Mouse (Mus musculus) heart, adult 2 months (tissue): Measurements from ENCODE around the gene Rela. TPM values are rescaled to one million over a fixed set of nuclear protein-coding genes. Genes with fewer than 3 reads are reported as not detected.
A peak's percentile ranks its signal among the peaks of the same experiment; 100 is the strongest.

Experiments used
- DNase-seq, 2 experiments: peaks; one replicate each; pipeline ENCODE4 v3.0.0; 2021
- H3K27ac ChIP-seq: fragments of 200-600 bp; 2 replicates; pipeline ENCODE4 v1.8.1; 2022
- H3K27me3 ChIP-seq: fragments of 200-500 bp; 2 replicates; pipeline ENCODE4 v1.6.1; 2012; ENCODE audit warnings: mild to moderate bottlenecking, low read length, inconsistent platforms, mixed read lengths; ENCODE audit not compliant: control insufficient read depth, insufficient read depth
- H3K36me3 ChIP-seq: fragments of 200-500 bp; 2 replicates; pipeline ENCODE4 v1.6.1; 2012; ENCODE audit warnings: low read length, inconsistent platforms; ENCODE audit not compliant: control insufficient read depth, insufficient read depth
- H3K4me1 ChIP-seq: fragments of 200-500 bp; 2 replicates; pipeline ENCODE4 v1.6.1; 2011; ENCODE audit warnings: low read length; ENCODE audit not compliant: control insufficient read depth, insufficient read depth
- H3K4me3 ChIP-seq: fragments of 200-600 bp; 2 replicates; pipeline ENCODE4 v1.8.1; 2022
- H3K79me2 ChIP-seq: fragments of 200-500 bp; replicated peaks from 2 replicates; pipeline ENCODE4 v1.6.1; 2012; ENCODE audit warnings: mild to moderate bottlenecking, inconsistent platforms, low read length, moderate library complexity, mixed read lengths; ENCODE audit not compliant: control insufficient read depth, insufficient read depth
- H3K9ac ChIP-seq: fragments of 200-500 bp; 2 replicates; pipeline ENCODE4 v1.6.1; 2012; ENCODE audit warnings: low read depth, mild to moderate bottlenecking, control low read depth, inconsistent platforms, low read length, mixed read lengths
- CTCF ChIP-seq: fragments of 200-600 bp; IDR thresholded peaks from 2 replicates; pipeline ENCODE4 v1.8.1; 2022; ENCODE audit warnings: antibody characterized with exemption, mild to moderate bottlenecking, moderate library complexity
- EP300 ChIP-seq: fragments of 200-500 bp; IDR thresholded peaks from 2 replicates; pipeline ENCODE4 v1.6.1; 2011; ENCODE audit warnings: low read depth, low read length, control low read depth; ENCODE audit not compliant: insufficient read depth
- POLR2A ChIP-seq: fragments of 200-500 bp; IDR thresholded peaks from 2 replicates; pipeline ENCODE4 v1.6.1; 2011; ENCODE audit warnings: mild to moderate bottlenecking, low read depth, low read length, control low read depth; ENCODE audit not compliant: insufficient read depth
- WGBS: fragments of 180-500 bp; shearing (Covaris S2); methylation state at CpG from one replicate; pipeline ENCODE4 v1.1.7; 2018; 5-methylcytosine and 5-hydroxymethylcytosine counted together
- intact Hi-C: fragments of 180-260 bp; cut with DNase I; formaldehyde crosslinking; loops from one replicate; pipeline ENCODE4 v1.15.1; 2025
- polyA plus RNA-seq: library from polyadenylated mRNA; depleted of rRNA; stranded (reverse); fragments of >200 nt; gene quantifications from 2 replicates; pipeline ENCODE4 v1.2.3, GENCODE M21; 2012
- total RNA-seq, 2 experiments: library from RNA; stranded (reverse); gene quantifications; 2 replicates each; pipeline ENCODE4 v1.2.3; 2021

The Rela gene
- total and polyA plus RNA-seq, 3 experiments, result 26.8 to 57.2 (median 32.5) TPM

- peak; percentile 93 to 99 for DNase-seq
- Histone ChIP-seq H3K27ac (peak within 1 kb of the TSS; percentile 97), H3K79me2 (peaks cover 7% of the 10 kb centered on the region), H3K9ac (peak within 1 kb of the TSS; percentile 78), H3K4me3 (peak within 1 kb of the TSS; percentile 94), H3K4me1 (peaks cover 9% of the 10 kb centered on the region), H3K36me3 (no peaks in the 10 kb centered on the region), H3K27me3 (no peaks in the 10 kb centered on the region)
- under 1% methylated on average over 68 of the region's 69 CpGs for WGBS
- TF ChIP-seq POLR2A, result no peak; the same call in 1 of the 2 replicates
- peak; percentile 53 for TF ChIP-seq CTCF
- peak; percentile 67; the same call in 1 of the 2 replicates for TF ChIP-seq EP300
- intact Hi-C loops, result loop anchor here (1.0 to 10.0 kb wide), 4 partner anchors 25 to 304 kb away; partner anchors contain the start of genes Kat5, Sart1 and Sipa1
These were observed 51.2 kb downstream of the Rela start, which contains the start of the genes Map3k11 and Pcnx3 for GRCm38 (mm10) chr19:5688200-5689087. Gene Map3k11, plus strand, starts transcription at chr19:5688742. Gene Pcnx3, minus strand, starts transcription at chr19:5688908.

- no peaks in the 10 kb centered on the region for H3K36me3 ChIP-seq
These were observed 51.8 kb downstream of the Rela start for GRCm38 (mm10) chr19:5689088-5689428.

GRCm38 (mm10) chr19:5689565-5690342, 52.5 kb downstream of the Rela start:
- WGBS, result 2% methylated on average over 42 of the region's 42 CpGs
- Histone ChIP-seq H3K4me1 (peaks cover 17% of the 10 kb centered on the region), H3K27ac (peak overlapping the region; percentile 97), H3K4me3 (peak overlapping the region; percentile 94), H3K36me3 (no peaks in the 10 kb centered on the region), H3K79me2 (peaks cover 7% of the 10 kb centered on the region), H3K27me3 (no peaks in the 10 kb centered on the region), H3K9ac (peak overlapping the region; percentile 78)
- intact Hi-C loops, result loop anchor here (2.0 to 10.0 kb wide), 4 partner anchors 42 to 305 kb away; partner anchors contain the start of genes Kat5, Rela and Sart1
- DNase-seq, result peak; percentile 89 to 93
- TF ChIP-seq POLR2A (peak; percentile 90), CTCF (peak; percentile 11; the same call in 1 of the 2 replicates), EP300 (0 out of 2 replicates have a peak, but pooled peaks have one; percentile 16)

More at GRCm38 (mm10) chr19:5689088-5689428, 51.8 kb downstream of the Rela start:
- no peak for TF ChIP-seq EP300
- TF ChIP-seq POLR2A, result no peak
- TF ChIP-seq CTCF, result no peak
- under 1% methylated on average over 7 of the region's 7 CpGs for WGBS
- Histone ChIP-seq H3K79me2 (peaks cover 7% of the 10 kb centered on the region), H3K4me1 (peaks cover 14% of the 10 kb centered on the region), H3K9ac (peak overlapping the region; percentile 64), H3K4me3 (peak overlapping the region; percentile 94), H3K27ac (peak overlapping the region; percentile 97), H3K27me3 (no peaks in the 10 kb centered on the region)
- no peak for DNase-seq
- intact Hi-C loops, result loop anchor here (5.0 to 10.0 kb wide), 3 partner anchors 42 to 304 kb away; partner anchors contain the start of genes Kat5 and Sart1

GRCm38 (mm10) chr19:5690343-5690735, 53.1 kb downstream of the Rela start:
- 17% methylated on average over 15 of the region's 15 CpGs for WGBS
- intact Hi-C loops, result loop anchor here (2.0 kb wide), 1 partner anchor 54 kb away; the partner anchor contains the start of gene Rela
- DNase-seq, result peak in 1 of 2 experiments; percentile 47

GRCm38 (mm10) chr19:5691601-5692000, 54.3 kb downstream of the Rela start:
- H3K27ac ChIP-seq, result peak overlapping the region; percentile 97
- TF ChIP-seq POLR2A (peak; percentile 10; the same call in 1 of the 2 replicates), CTCF (no peak)
- peak in 1 of 2 experiments; percentile 50 for DNase-seq
- WGBS, result 18% methylated on average over 5 of the region's 5 CpGs
- H3K79me2 ChIP-seq, result peaks cover 11% of the 10 kb centered on the region
- H3K27me3 ChIP-seq, result no peaks in the 10 kb centered on the region
- H3K36me3 ChIP-seq, result no peaks in the 10 kb centered on the region; the same call in 1 of the 2 replicates
- peaks cover 17% of the 10 kb centered on the region for H3K4me1 ChIP-seq
- peak overlapping the region; percentile 78 for H3K9ac ChIP-seq
- peak overlapping the region; percentile 94 for H3K4me3 ChIP-seq
- intact Hi-C loops, result loop anchor here (2.0 kb wide), 1 partner anchor 55 kb away; the partner anchor contains the start of gene Rela

More at GRCm38 (mm10) chr19:5690343-5690735, 53.1 kb downstream of the Rela start:
- H3K36me3 ChIP-seq, result no peaks in the 10 kb centered on the region; the same call in 1 of the 2 replicates
- H3K79me2 ChIP-seq, result peaks cover 11% of the 10 kb centered on the region
- H3K4me3 ChIP-seq, result peak overlapping the region; percentile 94
- H3K4me1 ChIP-seq, result peaks cover 17% of the 10 kb centered on the region
- H3K27ac ChIP-seq, result peak overlapping the region; percentile 97
- TF ChIP-seq POLR2A (no peak), EP300 (no peak), CTCF (no peak)
- H3K27me3 ChIP-seq, result no peaks in the 10 kb centered on the region
- H3K9ac ChIP-seq, result peak overlapping the region; percentile 78
